In the genomic region with DNA sequence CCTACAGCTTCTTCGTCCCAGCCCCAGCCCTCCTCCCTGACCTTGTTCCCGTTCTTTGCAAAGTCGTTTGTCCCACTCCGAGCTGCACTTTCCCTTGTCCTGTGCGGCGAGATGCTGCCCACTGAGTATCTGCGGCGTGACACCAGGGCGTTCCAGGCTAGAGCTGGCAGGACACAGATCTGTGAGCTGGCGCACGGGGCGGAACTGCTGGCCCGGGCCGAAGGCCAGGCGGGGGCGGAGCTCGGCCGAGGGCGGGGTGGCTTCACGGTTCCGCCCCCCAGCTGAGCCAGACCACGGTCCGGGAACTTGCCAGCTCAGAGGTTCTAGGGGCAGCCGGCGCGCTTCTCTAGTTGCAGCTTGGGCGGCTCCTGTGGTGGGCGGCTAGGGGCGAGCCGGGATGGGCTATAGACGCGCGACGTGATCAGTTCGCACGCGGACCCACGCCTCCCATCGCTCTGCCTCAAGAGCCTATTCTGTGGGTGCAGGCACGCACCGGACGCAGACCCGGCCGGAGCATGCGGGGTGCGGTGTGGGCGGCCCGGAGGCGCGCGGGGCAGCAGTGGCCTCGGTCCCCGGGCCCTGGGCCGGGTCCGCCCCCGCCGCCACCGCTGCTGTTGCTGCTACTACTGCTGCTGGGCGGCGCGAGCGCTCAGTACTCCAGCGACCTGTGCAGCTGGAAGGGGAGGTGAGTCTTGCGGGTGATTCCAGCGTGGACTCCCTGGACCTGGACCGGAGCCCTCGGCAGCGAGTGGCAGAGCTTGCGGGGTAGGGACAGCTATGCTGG, we compare ENCODE assay signal across 1 mouse cellular context.
TF ChIP-seq lines count a peak whose summit lies in the region.

No protein-coding gene starts in this region.

TF ChIP-seq in MEL, 35 proteins besides CTCF, POLR2A, EP300 and RAD21:
- TF ChIP-seq MXI1 (IDR thresholded peaks at IDR 0.05; ENCODE audit: low read depth, low read length) (peak; percentile 71), MYB (IDR thresholded peaks at IDR 0.05; ENCODE audit: low read depth, low read length) (no peak), NELFE (IDR thresholded peaks at IDR 0.05; ENCODE audit: low read depth, low read length) (peak; percentile 35; the same call in 1 of the 2 replicates), ZKSCAN1 (IDR thresholded peaks at IDR 0.05; ENCODE audit: low read depth, low read length) (no peak), SMC3 (IDR thresholded peaks at IDR 0.05; ENCODE audit: low read depth, low read length) (peak; percentile 0; the same call in 1 of the 2 replicates), SIN3A (IDR thresholded peaks at IDR 0.05; ENCODE audit: low read length) (peak; percentile 57), ELF1 (IDR thresholded peaks at IDR 0.05; ENCODE audit: low read depth, low read length) (0 out of 2 replicates have a peak, but pooled peaks have one; percentile 9), NRF1 (IDR thresholded peaks at IDR 0.05; ENCODE audit: insufficient read depth, low read depth, low read length, poor library complexity, severe bottlenecking) (peak; percentile 52), TCF12 (IDR thresholded peaks at IDR 0.05; ENCODE audit: low read depth, low read length) (no peak), POLR2AphosphoS2 (IDR thresholded peaks at IDR 0.05; ENCODE audit: low read length) (no peak), HCFC1 (IDR thresholded peaks at IDR 0.05; ENCODE audit: low read depth, low read length) (no peak), GABPA (IDR thresholded peaks at IDR 0.05; ENCODE audit: low read depth, low read length) (no peak), MAZ (IDR thresholded peaks at IDR 0.05; ENCODE audit: low read depth, low read length) (peak; percentile 76; the same call in 1 of the 2 replicates), ZMIZ1 (IDR thresholded peaks at IDR 0.05; ENCODE audit: low read depth, low read length) (0 out of 2 replicates have a peak, but pooled peaks have one; percentile 23), ETS1 (IDR thresholded peaks at IDR 0.05; ENCODE audit: low read depth, low read length) (peak; percentile 48), UBTF (IDR thresholded peaks at IDR 0.05; ENCODE audit: borderline replicate concordance, insufficient read depth, low read depth, low read length) (0 out of 2 replicates have a peak, but pooled peaks have one; percentile 38), MAX (IDR thresholded peaks at IDR 0.05; ENCODE audit: low read length) (no peak)
